Mouse (Mus musculus): ENCODE measurements around the gene Arhgef7. TPM values are rescaled to one million over a fixed set of nuclear protein-coding genes. Genes with fewer than 3 reads are reported as not detected.
A peak's percentile ranks its signal among the peaks of the same experiment; 100 is the strongest.
"Not testable (repeated sequence)": the region's sequence is repeated elsewhere in the genome, so short reads cannot be mapped to it uniquely, and the experiment has no call there.

The Arhgef7 gene
- total and polyA plus RNA-seq, 2 experiments: 12.4 to 15.8 TPM

DNA sequence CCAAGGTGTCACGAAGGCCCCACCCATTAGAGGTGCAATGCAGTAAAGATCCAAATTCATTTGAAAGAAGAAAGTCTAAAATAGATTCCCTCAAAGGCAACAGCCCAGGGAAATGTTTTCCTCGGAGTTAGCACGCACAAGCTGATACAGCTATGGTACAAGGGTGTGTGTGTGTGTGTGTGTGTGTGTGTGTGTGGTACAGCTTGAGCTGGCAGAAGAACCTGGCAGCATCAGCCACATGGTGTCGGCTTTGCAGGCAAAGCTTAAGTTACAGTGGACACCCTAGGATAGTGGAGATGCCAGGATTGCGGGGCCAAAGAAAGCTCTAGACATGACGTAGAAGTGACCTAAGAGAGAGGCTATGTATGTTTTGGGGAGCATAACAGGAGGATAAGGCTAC is 119.3 kb downstream of the Arhgef7 start:
- no peak overlapping the region for H3K27ac ChIP-seq (replicated peaks; ENCODE audit: insufficient read depth, low read depth, low read length)
- TF ChIP-seq CTCF (IDR thresholded peaks at IDR 0.05; ENCODE audit: low read depth, low read length) (no peak), POLR2A (IDR thresholded peaks at IDR 0.05; ENCODE audit: extremely low read depth, insufficient read depth, low read length) (no peak)
- WGBS: 73% methylated on average over 6 of the region's 6 CpGs

GRCm38 (mm10) chr8:11867832-11868231 is 140.3 kb downstream of the Arhgef7 start:
- Histone ChIP-seq H3K79me2 (ENCODE audit: control insufficient read depth, insufficient read depth, low read length) (no peaks in the 10 kb centered on the region), H3K27me3 (ENCODE audit: control insufficient read depth, insufficient read depth, low read length) (no peaks in the 10 kb centered on the region), H3K9ac (ENCODE audit: low read depth, low read length) (no peak overlapping the region), H3K36me3 (ENCODE audit: control insufficient read depth, insufficient read depth, low read length) (no peaks in the 10 kb centered on the region), H3K4me1 (ENCODE audit: control insufficient read depth, insufficient read depth, low read length) (no peaks in the 10 kb centered on the region), H3K27ac (replicated peaks; ENCODE audit: insufficient read depth, low read depth, low read length) (no peak overlapping the region), H3K4me3 (ENCODE audit: insufficient read depth, low read depth, low read length) (no peak overlapping the region)
- TF ChIP-seq POLR2A (IDR thresholded peaks at IDR 0.05; ENCODE audit: extremely low read depth, insufficient read depth, low read length) (no peak), CTCF (IDR thresholded peaks at IDR 0.05; ENCODE audit: low read depth, low read length) (peak; percentile 41)
- no peak for DNase-seq (ENCODE audit: extremely low read depth, low read depth, low spot score)

More for the DNA sequence above, 119.3 kb downstream of the Arhgef7 start:
- peaks cover 6% of the 10 kb centered on the region; the same call in 1 of the 2 replicates for H3K4me1 ChIP-seq (ENCODE audit: control insufficient read depth, insufficient read depth, low read length)
- H3K79me2 ChIP-seq (ENCODE audit: control insufficient read depth, insufficient read depth, low read length): no peaks in the 10 kb centered on the region
- no peak for DNase-seq (ENCODE audit: extremely low read depth, low read depth, low spot score)
- H3K9ac ChIP-seq (ENCODE audit: low read depth, low read length): no peak overlapping the region
- no peaks in the 10 kb centered on the region for H3K36me3 ChIP-seq (ENCODE audit: control insufficient read depth, insufficient read depth, low read length)
- H3K27me3 ChIP-seq (ENCODE audit: control insufficient read depth, insufficient read depth, low read length): no peaks in the 10 kb centered on the region
- no peak overlapping the region for H3K4me3 ChIP-seq (ENCODE audit: insufficient read depth, low read depth, low read length)

DNA sequence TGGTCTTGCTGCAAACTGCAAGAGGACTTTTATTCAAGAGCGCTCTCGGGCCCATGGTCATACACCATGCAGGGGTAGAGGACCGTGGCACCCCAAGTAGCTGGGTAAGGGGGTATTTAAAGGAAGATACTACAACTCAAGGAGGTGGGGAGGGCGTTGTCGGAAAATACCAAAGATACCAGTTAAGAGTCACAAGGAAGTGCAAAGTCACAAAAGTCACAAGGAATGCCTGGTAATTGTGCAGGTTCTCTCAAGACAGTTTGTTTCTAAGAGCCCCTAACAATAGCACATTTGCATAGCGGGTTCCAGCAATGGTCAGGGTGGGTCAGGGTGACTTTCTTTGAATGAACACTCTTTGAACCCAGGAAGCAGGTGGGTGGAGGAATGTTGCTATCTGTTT is 146.7 kb downstream of the Arhgef7 start:
- not testable (repeated sequence) for H3K27me3 ChIP-seq (ENCODE audit: control insufficient read depth, insufficient read depth, low read length); H3K36me3 ChIP-seq (ENCODE audit: control insufficient read depth, insufficient read depth, low read length); H3K27ac ChIP-seq (replicated peaks; ENCODE audit: insufficient read depth, low read depth, low read length); H3K4me3 ChIP-seq (ENCODE audit: insufficient read depth, low read depth, low read length); H3K79me2 ChIP-seq (ENCODE audit: control insufficient read depth, insufficient read depth, low read length); H3K4me1 ChIP-seq (ENCODE audit: control insufficient read depth, insufficient read depth, low read length); H3K9ac ChIP-seq (ENCODE audit: low read depth, low read length); DNase-seq (ENCODE audit: extremely low read depth, low read depth, low spot score)
- 94% methylated on average over 6 of the region's 6 CpGs for WGBS

GRCm38 (mm10) chr8:11884646-11885045 is 157.1 kb downstream of the Arhgef7 start:
- Histone ChIP-seq H3K9ac (ENCODE audit: low read depth, low read length) (no peak overlapping the region), H3K79me2 (ENCODE audit: control insufficient read depth, insufficient read depth, low read length) (no peaks in the 10 kb centered on the region), H3K4me1 (ENCODE audit: control insufficient read depth, insufficient read depth, low read length) (no peaks in the 10 kb centered on the region), H3K36me3 (ENCODE audit: control insufficient read depth, insufficient read depth, low read length) (no peaks in the 10 kb centered on the region), H3K27me3 (ENCODE audit: control insufficient read depth, insufficient read depth, low read length) (no peaks in the 10 kb centered on the region), H3K27ac (replicated peaks; ENCODE audit: insufficient read depth, low read depth, low read length) (no peak overlapping the region), H3K4me3 (ENCODE audit: insufficient read depth, low read depth, low read length) (no peak overlapping the region)
- DNase-seq (ENCODE audit: extremely low read depth, low read depth, low spot score): no peak
- TF ChIP-seq POLR2A (IDR thresholded peaks at IDR 0.05; ENCODE audit: extremely low read depth, insufficient read depth, low read length) (no peak), CTCF (IDR thresholded peaks at IDR 0.05; ENCODE audit: low read depth, low read length) (no peak)
- 95% methylated on average over 3 of the region's 3 CpGs for WGBS

Other genes with a start within 250 kb of the Arhgef7 start
- 15.9 and 19.7 TPM in 2 replicates for gene Rab20, start 249.0 kb upstream of the Arhgef7 start, total RNA-seq (2014; rRNA removed)
- 21.2 and 23.0 TPM in 2 replicates for gene Rab20, start 249.0 kb upstream of the Arhgef7 start, polyA plus RNA-seq (2012; rRNA removed)
- gene Naxd, start 230.2 kb upstream of the Arhgef7 start, total RNA-seq (2014; rRNA removed): 84.7 and 94.8 TPM in 2 replicates
- gene Naxd, start 230.2 kb upstream of the Arhgef7 start, polyA plus RNA-seq (2012; rRNA removed): 110 and 112 TPM in 2 replicates
- gene Cars2, start 176.9 kb upstream of the Arhgef7 start, total RNA-seq (2014; rRNA removed): 22.6 and 23.9 TPM in 2 replicates
- 27.0 and 31.2 TPM in 2 replicates for gene Cars2, start 176.9 kb upstream of the Arhgef7 start, polyA plus RNA-seq (2012; rRNA removed)
- 5.8 and 9.5 TPM in 2 replicates for gene Ing1, start 172.2 kb upstream of the Arhgef7 start, total RNA-seq (2014; rRNA removed)
- gene Ing1, start 172.2 kb upstream of the Arhgef7 start, polyA plus RNA-seq (2012; rRNA removed): 5.5 and 6.5 TPM in 2 replicates
- 13.5 and 15.1 TPM in 2 replicates for gene Ankrd10, start 92.0 kb upstream of the Arhgef7 start, total RNA-seq (2014; rRNA removed)
- 8.9 and 12.3 TPM in 2 replicates for gene Ankrd10, start 92.0 kb upstream of the Arhgef7 start, polyA plus RNA-seq (2012; rRNA removed)
- not detected in 2 replicates for gene 1700016D06Rik, start 26.7 kb upstream of the Arhgef7 start, total RNA-seq (2014; rRNA removed)
- gene 1700016D06Rik, start 26.7 kb upstream of the Arhgef7 start, polyA plus RNA-seq (2012; rRNA removed): not detected in 2 replicates
- gene Tex29, start 112.8 kb downstream of the Arhgef7 start, total RNA-seq (2014; rRNA removed): not detected in 2 replicates
- gene Tex29, start 112.8 kb downstream of the Arhgef7 start, polyA plus RNA-seq (2012; rRNA removed): not detected in 2 replicates

All from liver, adult 2 months (tissue).